Comparison of ENCODE assay signal across 8 mouse cellular contexts in genomic region chr11:23068201-23068600, GRCm38 (mm10).
A peak's percentile ranks its signal among the peaks of the same experiment; 100 is the strongest.
DNase-seq lines count a peak whose midpoint lies in the region; ATAC-seq and TF ChIP-seq lines count a peak whose summit lies in the region.

No protein-coding gene starts in this region.

- no peak for ATAC-seq in heart, embryonic 14.5 days (ENCODE audit: insufficient number of reproducible peaks, insufficient read depth, low FRiP score, low read depth)
- ATAC-seq in heart, embryonic 16.5 days (replicated peaks; ENCODE audit: extremely low read depth, insufficient read depth, low FRiP score): no peak

- no peaks in the 10 kb centered on the region for H3K27me3 ChIP-seq in heart, embryonic 14.5 days (ENCODE audit: control insufficient read depth, insufficient read depth, low read length)
- H3K27me3 ChIP-seq in MEL (ENCODE audit: control insufficient read depth in 1 of 2, insufficient read depth in 2 of 2, low read length in 2 of 2): no peaks in the 10 kb centered on the region
- no peaks in the 10 kb centered on the region for H3K27me3 ChIP-seq in heart, embryonic 16.5 days (ENCODE audit: control insufficient read depth, insufficient read depth, low read length)

- peak overlapping the region; percentile 78 for H3K4me2 ChIP-seq in heart, embryonic 14.5 days (ENCODE audit: low read length)
- peak overlapping the region; percentile 96 for H3K4me2 ChIP-seq in heart, embryonic 16.5 days (ENCODE audit: low read depth, low read length)

- no peak for TF ChIP-seq EP300 in MEL (IDR thresholded peaks at IDR 0.05; ENCODE audit: low read depth in 1 of 2, low read length in 2 of 2)

- H3K79me2 ChIP-seq in MEL (ENCODE audit: control insufficient read depth, insufficient read depth, low read length, poor library complexity): peaks cover 7% of the 10 kb centered on the region; the same call in 1 of the 2 replicates
- H3K79me2 ChIP-seq in macrophage (ENCODE audit: inconsistent target): no peaks in the 10 kb centered on the region

- H3K9me3 ChIP-seq in heart, embryonic 14.5 days (ENCODE audit: control insufficient read depth, low read length): no peaks in the 10 kb centered on the region
- no peaks in the 10 kb centered on the region for H3K9me3 ChIP-seq in MEL (replicated peaks; ENCODE audit: insufficient read depth, low read length)
- no peaks in the 10 kb centered on the region for H3K9me3 ChIP-seq in heart, embryonic 16.5 days (replicated peaks; ENCODE audit: control insufficient read depth, low read length)

- DNase-seq in heart, adult 18-20 months: no peak
- peak; percentile 72 for DNase-seq in MEL (ENCODE audit: low read depth, low spot score)
- DNase-seq in right cerebral cortex, adult 18-20 months: no peak
- no peak for DNase-seq in thymus, postnatal 14 days
- DNase-seq in layer of hippocampus, postnatal 10 days (ENCODE audit: low spot score in 2 of 2): no peak

- H3K27ac ChIP-seq in heart, embryonic 14.5 days (replicated peaks in 1 of 2; ENCODE audit: control insufficient read depth in 1 of 2, insufficient read depth in 1 of 2, low read depth in 2 of 2, low read length in 2 of 2): 0 out of 4 replicates have a peak overlapping the region, but pooled peaks of 1 of the 2 experiments have one; percentile 6
- H3K27ac ChIP-seq in MEL (ENCODE audit: control insufficient read depth, low read depth, low read length): peak overlapping the region; percentile 68
- H3K27ac ChIP-seq in heart, embryonic 16.5 days (ENCODE audit: low read length): no peak overlapping the region
- no peak overlapping the region for H3K27ac ChIP-seq in macrophage

- WGBS in heart, embryonic 14.5 days: 8% methylated on average over 10 of the region's 10 CpGs
- 10% methylated on average over 10 of the region's 10 CpGs for WGBS in heart, embryonic 16.5 days
- WGBS in macrophage (ENCODE audit: missing documents): 11% methylated on average over 10 of the region's 10 CpGs

- H3K4me1 ChIP-seq in heart, embryonic 14.5 days (ENCODE audit: control insufficient read depth in 2 of 2, insufficient read depth in 2 of 2, low read length in 2 of 2): peaks cover 2 to 3% of the 10 kb centered on the region in 2 experiments; a peak in 1 of 4 replicates
- peaks cover 24 to 38% of the 10 kb centered on the region in 2 experiments for H3K4me1 ChIP-seq in MEL (ENCODE audit: control insufficient read depth in 1 of 2, insufficient read depth in 2 of 2, low read length in 2 of 2)
- H3K4me1 ChIP-seq in heart, embryonic 16.5 days (ENCODE audit: control insufficient read depth, insufficient read depth, low read length): peaks cover 3% of the 10 kb centered on the region

- H3K4me3 ChIP-seq in heart, embryonic 14.5 days (ENCODE audit: control insufficient read depth in 1 of 2, insufficient read depth in 1 of 2, low read depth in 1 of 2, low read length in 2 of 2): peak overlapping the region; percentile 54 to 68
- H3K4me3 ChIP-seq in MEL (ENCODE audit: control insufficient read depth in 1 of 2, insufficient read depth in 1 of 2, low read depth in 2 of 2, low read length in 2 of 2) (peak overlapping the region; percentile 60 to 70), macrophage (ENCODE audit: inconsistent target) (peak overlapping the region; percentile 53)
- H3K4me3 ChIP-seq in heart, embryonic 16.5 days (ENCODE audit: low read length): peak overlapping the region; percentile 77

- no peak for TF ChIP-seq CTCF in MEL (IDR thresholded peaks at IDR 0.05 in 2 of 3, conservative IDR thresholded peaks at IDR 0.05 in 1 of 3; ENCODE audit: control insufficient read depth in 1 of 3, insufficient read depth in 1 of 3, low read depth in 2 of 3, low read length in 3 of 3, poor library complexity in 1 of 3, severe bottlenecking in 1 of 3)

- no peak for TF ChIP-seq POLR2A in MEL (IDR thresholded peaks at IDR 0.05; ENCODE audit: control insufficient read depth in 1 of 2, insufficient read depth in 1 of 2, low read depth in 1 of 2, low read length in 2 of 2, poor library complexity in 1 of 2)

- no peak for TF ChIP-seq RAD21 in MEL (IDR thresholded peaks at IDR 0.05; ENCODE audit: low read depth, low read length)

- H3K9ac ChIP-seq in heart, embryonic 14.5 days (ENCODE audit: low read length): peak overlapping the region; percentile 81
- H3K9ac ChIP-seq in MEL (ENCODE audit: control insufficient read depth, low read depth, low read length, poor library complexity, severe bottlenecking): peak overlapping the region; percentile 74
- peak overlapping the region; percentile 90 for H3K9ac ChIP-seq in heart, embryonic 16.5 days (ENCODE audit: low read length)

- H3K36me3 ChIP-seq in heart, embryonic 14.5 days (ENCODE audit: control insufficient read depth, insufficient read depth, low read length): no peaks in the 10 kb centered on the region
- H3K36me3 ChIP-seq in MEL (ENCODE audit: control insufficient read depth in 1 of 2, insufficient read depth in 2 of 2, low read length in 2 of 2) (peaks cover 0 to 30% of the 10 kb centered on the region in 2 experiments; a peak in 2 of 4 replicates), macrophage (ENCODE audit: inconsistent target) (no peaks in the 10 kb centered on the region)
- no peaks in the 10 kb centered on the region for H3K36me3 ChIP-seq in heart, embryonic 16.5 days (ENCODE audit: control insufficient read depth, insufficient read depth)

TF ChIP-seq in MEL, 35 proteins besides CTCF, POLR2A, EP300 and RAD21:
- TF ChIP-seq TBP (IDR thresholded peaks at IDR 0.05; ENCODE audit: low read depth, low read length) (no peak), ZMIZ1 (IDR thresholded peaks at IDR 0.05; ENCODE audit: low read depth, low read length) (peak; percentile 50; the same call in 1 of the 2 replicates), E2F4 (IDR thresholded peaks at IDR 0.05; ENCODE audit: borderline replicate concordance, low read depth, low read length) (no peak), NELFE (IDR thresholded peaks at IDR 0.05; ENCODE audit: low read depth, low read length) (no peak), MEF2A (IDR thresholded peaks at IDR 0.05; ENCODE audit: extremely low read depth, insufficient replicate concordance, low read depth, low read length, poor library complexity, severe bottlenecking) (no peak), MAZ (IDR thresholded peaks at IDR 0.05; ENCODE audit: low read depth, low read length) (no peak), POLR2AphosphoS2 (IDR thresholded peaks at IDR 0.05; ENCODE audit: low read length) (0 out of 2 replicates have a peak, but pooled peaks have one; percentile 1), CHD1 (IDR thresholded peaks at IDR 0.05; ENCODE audit: low read depth, low read length) (peak; percentile 98; the same call in 1 of the 2 replicates), JUND (IDR thresholded peaks at IDR 0.05; ENCODE audit: low read depth, low read length) (no peak), ZKSCAN1 (IDR thresholded peaks at IDR 0.05; ENCODE audit: low read depth, low read length) (no peak), POLR2AphosphoS5 (IDR thresholded peaks at IDR 0.05; ENCODE audit: borderline replicate concordance, low read depth, low read length) (no peak), MAFK (IDR thresholded peaks at IDR 0.05; ENCODE audit: borderline replicate concordance, low read depth, low read length) (no peak), HCFC1 (IDR thresholded peaks at IDR 0.05; ENCODE audit: low read depth, low read length) (no peak), TCF12 (IDR thresholded peaks at IDR 0.05; ENCODE audit: low read depth, low read length) (no peak), ETS1 (IDR thresholded peaks at IDR 0.05; ENCODE audit: low read depth, low read length) (no peak), GATA1 (IDR thresholded peaks at IDR 0.05; ENCODE audit: low read depth, low read length) (no peak), USF1 (IDR thresholded peaks at IDR 0.05; ENCODE audit: low read depth, low read length) (no peak), MXI1 (IDR thresholded peaks at IDR 0.05; ENCODE audit: low read depth, low read length) (no peak), UBTF (IDR thresholded peaks at IDR 0.05; ENCODE audit: borderline replicate concordance, insufficient read depth, low read depth, low read length) (no peak), MYB (IDR thresholded peaks at IDR 0.05; ENCODE audit: low read depth, low read length) (no peak), SMC3 (IDR thresholded peaks at IDR 0.05; ENCODE audit: low read depth, low read length) (peak; percentile 10; the same call in 1 of the 2 replicates), TAL1 (IDR thresholded peaks at IDR 0.05; ENCODE audit: low read length) (no peak), NRF1 (IDR thresholded peaks at IDR 0.05; ENCODE audit: insufficient read depth, low read depth, low read length, poor library complexity, severe bottlenecking) (no peak), USF2 (IDR thresholded peaks at IDR 0.05; ENCODE audit: borderline replicate concordance in 1 of 2, insufficient read depth in 1 of 2, low read depth in 1 of 2, low read length in 2 of 2) (no peak), ELF1 (IDR thresholded peaks at IDR 0.05; ENCODE audit: low read depth, low read length) (no peak), MYC (IDR thresholded peaks at IDR 0.05; ENCODE audit: low read depth, low read length) (0 out of 2 replicates have a peak, but pooled peaks have one; percentile 49), MAX (IDR thresholded peaks at IDR 0.05; ENCODE audit: low read length) (no peak)
